Mouse (Mus musculus) cortical plate, adult 2 months (tissue): ENCODE data around the gene Cmip. TPM values are rescaled to one million over a fixed set of nuclear protein-coding genes. Genes with fewer than 3 reads are reported as not detected.

Experiments
- H3K27ac ChIP-seq: fragments of 200-500 bp; 2 replicates; pipeline ENCODE4 v1.5.1; 2012; ENCODE audit warnings: low read length, control low read depth, inconsistent platforms; ENCODE audit not compliant: insufficient read depth
- H3K4me1 ChIP-seq: fragments of 200-500 bp; 2 replicates; pipeline ENCODE4 v1.6.1; 2011; ENCODE audit warnings: low read length; ENCODE audit not compliant: control insufficient read depth, insufficient read depth
- H3K4me3 ChIP-seq: fragments of 200-500 bp; 2 replicates; pipeline ENCODE4 v1.5.1; 2011; ENCODE audit warnings: mild to moderate bottlenecking, low read length, control low read depth; ENCODE audit not compliant: insufficient read depth
- CTCF ChIP-seq: fragments of 200-500 bp; IDR thresholded peaks from 2 replicates; pipeline ENCODE4 v1.5.1; 2011; ENCODE audit warnings: mild to moderate bottlenecking, control low read depth, low read length; ENCODE audit not compliant: insufficient read depth; ENCODE audit errors: extremely low read depth
- POLR2A ChIP-seq: fragments of 200-500 bp; IDR thresholded peaks from 2 replicates; pipeline ENCODE4 v1.6.1; 2011; ENCODE audit warnings: mild to moderate bottlenecking, low read length, control low read depth; ENCODE audit not compliant: insufficient read depth; ENCODE audit errors: extremely low read depth
- polyA plus RNA-seq: library from polyadenylated mRNA; depleted of rRNA; stranded (reverse); fragments of >200 nt; gene quantifications from 2 replicates; pipeline ENCODE4 v1.2.3, GENCODE M21; 2012

Cmip gene
- polyA plus RNA-seq, 1 experiment: 128 TPM

DNA sequence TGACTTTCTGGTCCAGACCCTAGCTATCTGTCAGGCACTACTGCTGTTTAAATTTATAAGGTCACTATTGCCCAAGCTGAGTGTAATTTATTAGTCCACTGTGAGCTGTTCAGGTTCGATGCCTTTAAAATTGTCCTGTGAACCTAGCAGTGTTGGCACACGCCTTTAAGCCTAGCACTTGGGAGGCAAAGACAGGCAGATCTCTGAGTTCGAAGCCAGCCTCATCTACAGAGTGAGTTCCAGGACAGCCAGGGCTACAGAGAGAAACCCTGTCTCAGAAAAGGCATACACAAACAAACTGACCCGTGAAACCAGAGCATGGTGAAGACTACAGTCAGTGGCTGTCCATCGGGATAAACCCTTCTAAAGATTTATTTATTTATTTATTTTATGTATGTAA lies 16.5 kb upstream of the Cmip start:
- TF ChIP-seq POLR2A: no peak
- no peak for TF ChIP-seq CTCF
- no peak overlapping the region for H3K27ac ChIP-seq
- H3K4me1 ChIP-seq: no peaks in the 10 kb centered on the region
- no peak overlapping the region for H3K4me3 ChIP-seq

DNA sequence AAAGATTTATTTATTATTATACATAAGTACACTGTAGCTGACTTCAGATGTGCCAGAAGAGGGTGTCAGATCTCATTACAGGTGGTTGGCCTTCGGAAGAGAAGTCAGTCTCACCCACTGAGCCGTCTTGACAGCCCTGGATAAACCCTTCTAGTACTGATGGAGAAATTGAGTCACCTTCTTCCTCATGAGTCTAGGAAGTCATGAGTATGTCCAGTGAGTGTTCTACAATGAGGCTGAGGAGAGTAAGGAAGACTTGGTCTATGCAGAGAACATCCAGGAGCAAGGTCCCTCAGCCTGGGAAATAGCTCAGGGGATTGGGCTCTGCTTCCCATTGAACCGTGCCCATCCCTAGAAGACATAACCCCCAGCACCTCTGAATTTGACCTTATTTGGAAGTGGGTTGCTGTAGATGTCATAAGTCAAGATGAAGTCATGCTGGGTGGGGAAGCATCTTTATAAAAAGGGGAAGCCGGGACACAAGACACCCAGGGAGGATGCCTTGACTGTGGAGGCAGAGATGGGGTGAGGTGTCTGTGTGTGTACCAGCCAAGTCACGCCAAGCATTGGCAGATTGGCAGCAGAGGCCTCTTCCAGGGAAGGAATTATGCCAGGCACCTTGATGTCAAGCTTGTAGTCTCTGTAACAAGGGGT lies 15.9 kb upstream of the Cmip start:
- TF ChIP-seq POLR2A: no peak
- no peak for TF ChIP-seq CTCF
- Histone ChIP-seq H3K4me1 (no peaks in the 10 kb centered on the region), H3K4me3 (no peak overlapping the region), H3K27ac (no peak overlapping the region)

DNA sequence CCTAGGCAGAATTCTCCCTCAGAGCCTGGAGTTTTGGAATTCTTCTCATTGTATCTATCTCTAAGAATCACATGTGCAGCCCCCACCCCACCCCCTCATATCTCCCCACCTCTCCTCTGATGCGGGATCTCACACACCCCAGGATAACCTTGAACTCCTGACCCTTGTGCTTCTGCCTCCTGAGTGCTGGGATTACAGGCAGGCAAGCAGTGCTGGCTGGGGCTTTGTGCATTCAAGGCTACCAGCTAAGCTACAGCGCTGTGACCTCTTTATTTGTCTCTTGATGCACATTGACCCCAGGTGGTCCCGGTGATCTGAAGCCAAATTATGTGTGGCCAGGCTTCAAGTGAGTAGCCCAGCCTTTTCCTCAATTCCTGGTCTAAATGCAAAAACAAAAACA lies 15.0 kb upstream of the Cmip start:
- no peak for TF ChIP-seq CTCF
- no peak for TF ChIP-seq POLR2A
- Histone ChIP-seq H3K27ac (no peak overlapping the region), H3K4me3 (no peak overlapping the region), H3K4me1 (no peaks in the 10 kb centered on the region)

DNA sequence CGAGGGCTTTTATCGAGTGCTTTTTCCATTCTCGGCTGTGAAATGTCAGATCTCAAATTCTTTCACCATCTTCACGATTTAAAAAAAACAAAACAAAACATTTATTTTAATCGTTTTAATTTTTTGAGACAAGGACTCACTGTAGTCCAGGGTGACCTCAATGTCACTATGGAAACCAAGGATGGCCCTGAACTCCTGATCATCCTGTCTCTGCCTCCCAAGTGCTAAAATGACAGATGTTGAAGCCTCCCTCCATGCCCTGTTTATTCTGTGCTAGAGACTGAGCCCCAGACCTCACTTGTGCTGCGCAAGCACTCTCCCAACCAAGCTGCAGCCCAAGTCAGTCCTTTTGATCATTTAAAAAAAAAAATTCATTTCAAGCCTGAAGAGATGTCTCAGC lies 14.6 kb upstream of the Cmip start:
- Histone ChIP-seq H3K4me3 (no peak overlapping the region), H3K27ac (no peak overlapping the region), H3K4me1 (no peaks in the 10 kb centered on the region)
- TF ChIP-seq POLR2A: no peak
- no peak for TF ChIP-seq CTCF

DNA sequence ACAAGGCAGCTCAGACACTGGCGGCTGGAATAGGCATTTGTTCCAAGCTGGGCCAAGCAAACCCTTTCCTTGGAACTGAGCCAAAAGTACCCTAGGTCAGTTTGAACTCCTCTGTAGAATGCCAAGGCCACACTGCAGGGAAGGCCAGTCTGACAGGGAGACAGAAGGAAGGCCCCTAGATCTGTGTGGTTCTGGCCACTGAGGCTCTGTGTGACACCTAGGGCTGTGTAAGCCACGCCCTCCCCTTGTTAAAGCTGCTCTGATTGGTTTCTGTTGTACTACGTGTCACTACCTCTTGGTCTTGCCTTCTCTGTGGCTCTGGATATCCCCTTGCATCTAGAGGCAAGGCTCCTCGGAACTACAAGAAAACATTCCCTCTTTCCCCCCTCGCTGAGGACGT lies 12.3 kb upstream of the Cmip start:
- H3K4me1 ChIP-seq: no peaks in the 10 kb centered on the region
- TF ChIP-seq CTCF: no peak
- no peak for TF ChIP-seq POLR2A
- H3K4me3 ChIP-seq: no peak overlapping the region
- no peak overlapping the region for H3K27ac ChIP-seq

DNA sequence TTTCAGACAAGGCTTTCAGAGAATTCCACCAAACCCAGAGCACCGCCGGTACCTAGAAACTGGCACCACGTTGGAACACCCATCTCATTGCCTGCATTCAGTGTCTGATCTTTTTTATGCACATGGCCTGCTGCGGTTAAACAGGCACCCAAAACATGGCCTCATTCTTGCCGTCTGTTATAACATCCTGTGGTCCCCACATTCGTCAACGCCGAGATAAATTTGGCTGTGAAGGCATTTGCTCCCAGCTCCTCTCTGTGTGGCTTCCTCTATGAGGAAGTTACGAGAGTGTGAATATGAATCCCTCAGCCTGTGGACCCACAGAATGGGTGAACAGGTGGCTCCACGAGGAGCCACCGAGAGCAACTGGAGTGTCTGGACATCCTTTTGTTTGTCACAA lies 8.5 kb upstream of the Cmip start:
- TF ChIP-seq POLR2A: no peak
- no peak for TF ChIP-seq CTCF
- no peak overlapping the region for H3K4me3 ChIP-seq
- H3K27ac ChIP-seq: no peak overlapping the region

DNA sequence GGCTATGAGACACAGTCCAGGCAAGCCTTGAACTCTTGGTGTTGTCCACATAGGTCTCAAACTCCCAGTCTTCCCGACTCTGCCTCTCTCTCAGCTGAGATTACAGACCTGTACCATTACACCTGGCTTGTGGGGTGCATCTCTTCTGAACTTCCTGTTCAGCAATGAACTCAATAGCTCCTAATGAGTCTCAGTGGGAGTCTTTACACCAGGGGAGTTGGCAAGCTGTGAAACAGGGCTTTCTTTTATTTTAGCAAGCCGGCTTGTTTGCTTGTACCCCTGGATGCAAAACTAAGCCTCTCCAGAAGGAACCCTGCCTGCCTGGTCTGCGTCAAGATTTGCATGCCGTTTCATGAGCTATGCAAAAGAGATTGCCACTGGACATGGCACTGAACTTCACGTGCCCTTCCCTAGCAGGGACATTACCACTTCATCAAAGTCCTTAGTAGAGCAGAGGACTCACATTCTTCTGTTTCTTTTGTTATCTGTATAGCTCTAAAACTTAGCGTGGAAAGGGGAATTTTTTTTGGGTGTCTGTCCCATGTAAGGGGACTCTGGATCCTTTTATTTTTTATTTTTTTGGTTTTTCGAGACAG lies 5.7 kb upstream of the Cmip start:
- TF ChIP-seq POLR2A: no peak
- TF ChIP-seq CTCF: no peak
- Histone ChIP-seq H3K27ac (no peak overlapping the region), H3K4me1 (no peaks in the 10 kb centered on the region), H3K4me3 (no peak overlapping the region)

More for the DNA sequence above, 8.5 kb upstream of the Cmip start:
- H3K4me1 ChIP-seq: no peaks in the 10 kb centered on the region

DNA sequence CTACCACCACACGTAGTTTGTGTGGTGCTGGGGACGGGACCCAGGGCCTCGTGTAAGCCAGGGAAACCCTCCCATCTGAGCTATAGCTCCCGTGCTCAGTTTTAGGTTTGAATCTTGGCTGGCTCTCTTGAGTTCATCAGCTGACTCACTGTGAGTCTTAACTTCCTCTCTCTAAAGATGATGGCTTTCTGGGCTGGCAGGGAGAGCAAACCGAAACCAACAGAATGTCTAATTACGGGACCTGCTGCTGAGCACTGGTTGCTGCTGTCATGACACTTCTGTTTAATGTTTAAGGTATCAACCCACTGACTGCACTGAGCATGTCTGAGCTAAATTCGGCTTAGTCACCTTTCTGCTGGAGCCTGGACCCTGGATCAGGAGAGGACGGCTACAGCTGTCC lies 4.2 kb upstream of the Cmip start:
- H3K27ac ChIP-seq: no peak overlapping the region
- H3K4me1 ChIP-seq: no peaks in the 10 kb centered on the region
- no peak for TF ChIP-seq POLR2A
- TF ChIP-seq CTCF: no peak
- no peak overlapping the region for H3K4me3 ChIP-seq

DNA sequence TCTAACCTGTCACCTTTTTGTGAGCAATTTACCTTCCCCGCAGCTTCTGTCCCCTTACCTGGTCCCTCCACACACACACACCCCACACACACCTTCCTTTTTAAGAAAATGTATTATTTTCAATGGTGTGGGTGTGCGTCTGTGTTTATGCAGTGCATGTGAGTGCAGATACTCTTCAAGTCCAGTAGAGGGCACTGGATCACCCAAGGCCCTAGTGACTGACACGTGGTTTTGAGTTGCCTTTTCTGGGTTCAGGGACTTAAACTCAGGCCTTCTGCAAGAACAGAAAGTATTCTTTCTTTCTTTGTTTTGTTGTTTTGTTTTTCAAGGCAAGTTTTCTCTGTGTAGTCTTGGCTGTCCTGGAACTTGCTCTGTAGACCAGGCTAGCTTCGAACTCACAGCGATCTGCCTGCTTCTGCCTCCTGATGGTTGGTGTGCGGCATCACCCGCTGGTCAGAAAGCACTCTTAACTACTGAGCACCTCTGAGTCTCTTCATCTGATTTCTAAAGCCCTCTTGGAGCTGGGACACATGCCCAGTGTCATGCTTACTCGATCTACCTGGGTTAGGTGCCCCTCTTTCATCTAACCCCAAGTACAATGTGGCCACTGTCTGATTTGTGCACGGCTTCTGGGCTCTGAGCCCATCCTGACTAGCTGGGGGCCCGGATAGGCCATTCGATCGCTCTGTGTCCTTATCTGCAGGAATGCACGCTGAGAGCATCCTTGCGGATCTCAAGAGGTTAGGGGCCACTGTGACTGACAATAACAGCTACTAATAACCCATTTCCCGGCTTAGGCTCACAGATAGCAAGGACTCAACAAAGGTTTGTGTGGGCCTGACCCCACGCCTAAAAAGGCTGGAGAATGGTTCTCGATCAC lies 3.2 kb upstream of the Cmip start:
- Histone ChIP-seq H3K27ac (no peak overlapping the region), H3K4me3 (no peak overlapping the region), H3K4me1 (no peaks in the 10 kb centered on the region)
- TF ChIP-seq POLR2A (no peak), CTCF (no peak)
